Mouse (Mus musculus) pancreas, adult 10 weeks (tissue): ENCODE measurements around the gene Gabarapl2. TPM values are rescaled to one million over a fixed set of nuclear protein-coding genes. Genes with fewer than 3 reads are reported as not detected.

Experiments used
- polyA plus RNA-seq: library from polyadenylated mRNA; stranded (reverse); fragments of 350-450 nt; fragmentation: Illumina TruSeq; extraction: RNeasy Lipid Tissue Mini Kit (QIAGEN cat#74804); gene quantifications from one replicate; pipeline ENCODE4 v1.2.3, GENCODE M21; 2015; ENCODE audit warnings: low read depth, low replicate concordance; ENCODE audit not compliant: insufficient read depth

Gene Gabarapl2
- polyA plus RNA-seq = 31.6 TPM

GRCm38 (mm10) chr8:111940171-111941100 is at the start of gene Gabarapl2:
Gabarapl2 (plus strand) TSS chr8:111940703.

GRCm38 (mm10) chr8:111909621-111910450 is 30.7 kb upstream of the Gabarapl2 start, which contains the start of gene Chst5:
Chst5 (minus strand) TSS chr8:111910447.

GRCm38 (mm10) chr8:111933348-111934076 is 7.0 kb upstream of the Gabarapl2 start, which contains the start of gene Tmem231:
Tmem231 (minus strand) TSS chr8:111933881.

GRCm38 (mm10) chr8:111992013-111992702 is 51.7 kb downstream of the Gabarapl2 start, which contains the start of gene Adat1:
Adat1 (minus strand) TSS chr8:111992302.

Other genes starting within 250 kb of the Gabarapl2 start
- 71,947 TPM for gene Ctrb1, start 249.7 kb upstream of the Gabarapl2 start, polyA plus RNA-seq
- 8.4 TPM for gene Bcar1, start 196.9 kb upstream of the Gabarapl2 start, polyA plus RNA-seq
- gene Cfdp1, start 86.4 kb upstream of the Gabarapl2 start, polyA plus RNA-seq = 28.2 TPM
- gene Tmem170, start 64.0 kb upstream of the Gabarapl2 start, polyA plus RNA-seq = 4.8 TPM
- not detected for gene Chst5, start 30.3 kb upstream of the Gabarapl2 start, polyA plus RNA-seq
- 1.6 TPM for gene Tmem231, start 6.8 kb upstream of the Gabarapl2 start, polyA plus RNA-seq
- 1.5 TPM for gene Adat1, start 51.6 kb downstream of the Gabarapl2 start, polyA plus RNA-seq
- gene Kars, start 70.6 kb downstream of the Gabarapl2 start, polyA plus RNA-seq = 21.5 TPM
- 3.3 TPM for gene Terf2ip, start 70.7 kb downstream of the Gabarapl2 start, polyA plus RNA-seq
- gene Gm6793, start 74.3 kb downstream of the Gabarapl2 start, polyA plus RNA-seq = not detected